Mouse (Mus musculus): ENCODE results near the gene Skint11.

DNA sequence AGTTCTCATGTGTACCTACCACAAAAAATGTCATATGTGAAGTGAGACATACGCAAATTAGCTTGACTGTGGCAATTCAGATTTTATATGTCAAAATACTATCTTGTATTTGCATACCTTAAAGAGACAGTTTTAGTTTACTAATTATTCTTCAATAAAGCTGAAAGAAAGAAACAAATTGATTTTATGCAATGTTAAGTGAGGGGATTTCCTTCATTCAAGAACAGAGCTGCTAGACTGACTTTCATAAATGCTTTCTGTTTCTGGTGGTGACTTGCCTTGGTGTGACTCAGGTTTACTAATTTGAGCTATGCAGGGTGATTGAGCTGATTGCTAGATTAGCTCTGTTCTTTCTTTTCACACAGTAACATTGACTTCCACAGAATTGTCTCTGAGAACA, at the start of gene Skint11:
- no peak for TF ChIP-seq CTCF (IDR thresholded peaks at IDR 0.05; ENCODE audit: borderline replicate concordance, insufficient read depth, low read length)
- TF ChIP-seq POLR2A (IDR thresholded peaks at IDR 0.05; ENCODE audit: low read depth, low read length), result no peak
